Mouse (Mus musculus): Measurements from ENCODE around the gene Ptpro. TPM values are rescaled to one million over a fixed set of nuclear protein-coding genes. Genes with fewer than 3 reads are reported as not detected.

Gene Ptpro
- polyA plus RNA-seq, 1 experiment from 2014 or later = 1.5 TPM

GRCm38 (mm10) chr6:137508936-137509335 lies 256.8 kb downstream of the Ptpro start:
- Histone ChIP-seq H3K27me3 (ENCODE audit: control insufficient read depth, insufficient read depth, low read length) (no peaks in the 10 kb centered on the region), H3K9me3 (replicated peaks; ENCODE audit: control insufficient read depth, low read length) (no peaks in the 10 kb centered on the region), H3K4me1 (ENCODE audit: control insufficient read depth, insufficient read depth, low read length) (no peaks in the 10 kb centered on the region; the same call in 1 of the 2 replicates), H3K36me3 (ENCODE audit: control insufficient read depth, insufficient read depth, low read length) (no peaks in the 10 kb centered on the region), H3K27ac (ENCODE audit: low read depth, low read length) (no peak overlapping the region), H3K4me3 (ENCODE audit: low read depth, low read length) (no peak overlapping the region), H3K4me2 (no peak overlapping the region), H3K9ac (ENCODE audit: low read depth, low read length) (no peak overlapping the region)
- ATAC-seq (replicated peaks; ENCODE audit: insufficient number of reproducible peaks, low FRiP score, low TSS enrichment) = no peak
- WGBS (ENCODE audit: insufficient replicate concordance) = 93% methylated on average over 19 of the region's 19 CpGs

- Histone ChIP-seq H3K36me3 (ENCODE audit: control insufficient read depth, insufficient read depth, low read length) (no peaks in the 10 kb centered on the region), H3K27me3 (ENCODE audit: control insufficient read depth, insufficient read depth, low read length) (no peaks in the 10 kb centered on the region), H3K9ac (ENCODE audit: low read depth, low read length) (no peak overlapping the region), H3K9me3 (replicated peaks; ENCODE audit: control insufficient read depth, low read length) (no peaks in the 10 kb centered on the region), H3K4me1 (ENCODE audit: control insufficient read depth, insufficient read depth, low read length) (no peaks in the 10 kb centered on the region; the same call in 1 of the 2 replicates), H3K4me2 (no peak overlapping the region), H3K4me3 (ENCODE audit: low read depth, low read length) (no peak overlapping the region), H3K27ac (ENCODE audit: low read depth, low read length) (no peak overlapping the region)
- WGBS (ENCODE audit: insufficient replicate concordance) = 60% methylated on average over 14 of the region's 14 CpGs
- ATAC-seq (replicated peaks; ENCODE audit: insufficient number of reproducible peaks, low FRiP score, low TSS enrichment) = no peak; the same call in 1 of the 2 replicates
These were observed 257.4 kb downstream of the Ptpro start for GRCm38 (mm10) chr6:137509341-137510045.

GRCm38 (mm10) chr6:137512753-137513152 lies 260.6 kb downstream of the Ptpro start:
- Histone ChIP-seq H3K27ac (ENCODE audit: low read depth, low read length) (no peak overlapping the region), H3K4me2 (no peak overlapping the region), H3K36me3 (ENCODE audit: control insufficient read depth, insufficient read depth, low read length) (no peaks in the 10 kb centered on the region), H3K4me3 (ENCODE audit: low read depth, low read length) (no peak overlapping the region), H3K27me3 (ENCODE audit: control insufficient read depth, insufficient read depth, low read length) (no peaks in the 10 kb centered on the region), H3K9ac (ENCODE audit: low read depth, low read length) (no peak overlapping the region), H3K9me3 (replicated peaks; ENCODE audit: control insufficient read depth, low read length) (no peaks in the 10 kb centered on the region), H3K4me1 (ENCODE audit: control insufficient read depth, insufficient read depth, low read length) (no peaks in the 10 kb centered on the region)
- ATAC-seq (replicated peaks; ENCODE audit: insufficient number of reproducible peaks, low FRiP score, low TSS enrichment) = peak; percentile 55; the same call in 1 of the 2 replicates
- 31% methylated on average over 5 of the region's 5 CpGs for WGBS (ENCODE audit: insufficient replicate concordance)

Other genes with a start within 250 kb of the Ptpro start
- gene Rerg, start 81.8 kb upstream of the Ptpro start, polyA plus RNA-seq (2014; fragmentation: Nextera tagmentation; extraction: Ambion mirVana) = 4.4 and 4.6 TPM in 2 replicates